Mouse (Mus musculus): ENCODE data around the gene Nrg4. TPM values are rescaled to one million over a fixed set of nuclear protein-coding genes. Genes with fewer than 3 reads are reported as not detected.

Gene Nrg4
- polyA plus RNA-seq, 1 experiment, result 0.19 TPM

DNA sequence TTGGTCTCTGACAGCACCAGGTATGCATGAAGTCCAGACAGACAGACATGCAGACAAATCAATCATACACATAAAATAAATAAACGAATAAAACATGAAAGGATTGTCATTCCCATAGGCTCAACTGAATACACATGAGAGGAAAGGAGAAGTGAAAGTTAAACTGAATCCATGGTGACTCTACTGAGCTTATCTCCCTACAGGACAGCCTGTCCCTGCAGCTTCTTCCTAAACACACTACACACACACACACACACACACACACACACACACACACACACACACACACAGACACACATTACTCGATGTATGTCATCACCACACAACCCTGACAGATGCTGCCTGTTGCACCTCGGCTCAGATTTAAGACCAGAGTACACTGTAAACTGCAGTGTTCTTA, 82.6 kb downstream of the Nrg4 start:
- no peaks in the 10 kb centered on the region for H3K79me2 ChIP-seq (ENCODE audit: control insufficient read depth, insufficient read depth)
- no peak overlapping the region for H3K4me2 ChIP-seq (ENCODE audit: low read depth)
- H3K27me3 ChIP-seq (ENCODE audit: control insufficient read depth, insufficient read depth, insufficient read length), result peaks cover 19% of the 10 kb centered on the region
- no peak overlapping the region for H3ac ChIP-seq (ENCODE audit: control insufficient read depth, insufficient read length)
- H3K4me3 ChIP-seq, result no peak overlapping the region
- no peak for TF ChIP-seq MYOG (IDR thresholded peaks at IDR 0.05; ENCODE audit: control insufficient read depth in 1 of 3, insufficient read depth in 1 of 3, insufficient read length in 2 of 3, low read depth in 2 of 3)
- no peak for TF ChIP-seq TCF12 (IDR thresholded peaks at IDR 0.05; ENCODE audit: insufficient read depth, poor library complexity, severe bottlenecking)
- no peak for TF ChIP-seq SRF (IDR thresholded peaks at IDR 0.05; ENCODE audit: control insufficient read depth, insufficient read length, low read depth)
- TF ChIP-seq E2F4 (IDR thresholded peaks at IDR 0.05; ENCODE audit: insufficient read depth), result no peak
- no peak for TF ChIP-seq USF1 (IDR thresholded peaks at IDR 0.05; ENCODE audit: low read depth)
- TF ChIP-seq TCF3 (IDR thresholded peaks at IDR 0.05; ENCODE audit: insufficient read length, low read depth), result no peak
- no peak for TF ChIP-seq MAX (IDR thresholded peaks at IDR 0.05; ENCODE audit: low read depth)
- no peak for TF ChIP-seq REST (IDR thresholded peaks at IDR 0.05; ENCODE audit: insufficient read depth, insufficient read length)
- H3K36me3 ChIP-seq (ENCODE audit: control insufficient read depth, insufficient read depth), result no peaks in the 10 kb centered on the region

DNA sequence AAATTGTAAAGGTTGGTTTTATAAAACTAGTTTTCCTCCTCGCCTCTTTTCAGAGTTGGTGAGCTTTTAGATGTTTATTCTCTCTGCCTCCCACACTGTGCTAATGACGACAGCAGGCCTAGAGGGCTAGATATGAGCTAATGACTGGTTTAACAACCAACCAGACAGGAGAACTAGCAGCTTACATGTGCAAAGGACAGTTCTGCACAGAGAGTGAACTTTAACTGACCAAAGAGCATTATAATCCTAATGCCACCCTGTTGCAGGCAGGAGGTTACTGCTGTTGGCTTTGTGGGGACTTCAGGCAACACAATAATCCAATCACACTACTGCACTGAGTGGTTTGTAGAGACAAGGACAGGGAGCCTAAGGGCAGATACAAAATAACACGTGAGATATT, 83.4 kb downstream of the Nrg4 start:
- Histone ChIP-seq H3K4me2 (ENCODE audit: low read depth) (no peak overlapping the region), H3K79me2 (ENCODE audit: control insufficient read depth, insufficient read depth) (no peaks in the 10 kb centered on the region), H3K4me3 (no peak overlapping the region), H3K27me3 (ENCODE audit: control insufficient read depth, insufficient read depth, insufficient read length) (peaks cover 24% of the 10 kb centered on the region), H3K36me3 (ENCODE audit: control insufficient read depth, insufficient read depth) (no peaks in the 10 kb centered on the region), H3ac (ENCODE audit: control insufficient read depth, insufficient read length) (no peak overlapping the region)
- no peak for TF ChIP-seq MYOG (IDR thresholded peaks at IDR 0.05; ENCODE audit: control insufficient read depth in 1 of 3, insufficient read depth in 1 of 3, insufficient read length in 2 of 3, low read depth in 2 of 3)
- TF ChIP-seq E2F4 (IDR thresholded peaks at IDR 0.05; ENCODE audit: insufficient read depth), result no peak
- no peak for TF ChIP-seq SRF (IDR thresholded peaks at IDR 0.05; ENCODE audit: control insufficient read depth, insufficient read length, low read depth)
- TF ChIP-seq REST (IDR thresholded peaks at IDR 0.05; ENCODE audit: insufficient read depth, insufficient read length), result no peak
- TF ChIP-seq TCF3 (IDR thresholded peaks at IDR 0.05; ENCODE audit: insufficient read length, low read depth), result no peak
- no peak for TF ChIP-seq MAX (IDR thresholded peaks at IDR 0.05; ENCODE audit: low read depth)
- TF ChIP-seq TCF12 (IDR thresholded peaks at IDR 0.05; ENCODE audit: insufficient read depth, poor library complexity, severe bottlenecking), result no peak
- TF ChIP-seq CEBPB (IDR thresholded peaks at IDR 0.05; ENCODE audit: insufficient read depth, poor library complexity, severe bottlenecking), result no peak
- no peak for TF ChIP-seq POLR2A (IDR thresholded peaks at IDR 0.05; ENCODE audit: insufficient read length, low read depth)
- TF ChIP-seq USF1 (IDR thresholded peaks at IDR 0.05; ENCODE audit: low read depth), result no peak
- no peak for TF ChIP-seq MYOD1 (IDR thresholded peaks at IDR 0.05; ENCODE audit: control insufficient read depth in 1 of 3, insufficient read length in 2 of 3, low read depth in 2 of 3)
- no peak for TF ChIP-seq POLR2AphosphoS2 (IDR thresholded peaks at IDR 0.05; ENCODE audit: insufficient read length, low read depth)

DNA sequence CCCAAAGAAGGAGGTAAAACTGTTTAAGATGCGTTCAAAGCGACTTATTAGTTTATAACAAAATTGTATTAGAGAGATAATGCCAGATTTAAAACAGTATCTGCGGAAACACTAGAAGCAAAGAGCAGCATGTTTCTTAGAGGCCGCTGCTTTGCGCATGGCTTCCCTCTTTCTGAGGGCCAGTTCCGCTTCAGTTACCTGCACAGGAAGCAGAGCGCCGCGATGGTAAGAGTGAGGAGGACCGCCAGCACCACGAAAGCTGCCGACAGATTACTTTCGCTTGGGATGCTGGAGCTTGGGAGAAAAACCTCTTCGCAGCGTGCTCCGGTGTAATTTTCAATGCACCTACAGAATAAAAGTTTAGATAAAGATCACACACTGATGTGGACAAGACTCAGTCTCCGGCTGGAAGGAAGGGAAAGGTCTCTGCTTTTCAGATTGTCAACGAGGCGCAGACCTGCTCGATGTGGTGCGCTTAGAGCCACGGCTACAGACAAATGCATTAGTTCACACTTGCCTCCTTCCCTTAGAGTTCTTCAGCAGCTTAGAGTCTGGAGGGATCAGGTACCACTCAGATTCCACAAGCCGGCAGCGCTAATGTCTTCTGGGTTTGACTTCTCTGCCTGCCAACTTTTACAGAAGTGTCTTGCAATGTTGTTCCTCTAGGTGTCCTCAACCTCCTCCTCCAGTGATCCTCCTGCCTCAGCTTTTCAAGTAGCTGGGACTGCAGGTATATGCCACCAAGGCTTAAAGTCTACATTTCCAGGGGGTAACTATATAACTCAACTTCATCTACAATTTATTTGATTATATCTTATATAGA, 84.6 kb downstream of the Nrg4 start:
- no peak overlapping the region for H3ac ChIP-seq (ENCODE audit: control insufficient read depth, insufficient read length)
- no peak overlapping the region for H3K4me2 ChIP-seq (ENCODE audit: low read depth)
- H3K27me3 ChIP-seq (ENCODE audit: control insufficient read depth, insufficient read depth, insufficient read length), result peaks cover 24% of the 10 kb centered on the region
- no peak overlapping the region for H3K4me3 ChIP-seq
- no peaks in the 10 kb centered on the region for H3K36me3 ChIP-seq (ENCODE audit: control insufficient read depth, insufficient read depth)
- H3K79me2 ChIP-seq (ENCODE audit: control insufficient read depth, insufficient read depth), result no peaks in the 10 kb centered on the region
- TF ChIP-seq REST (IDR thresholded peaks at IDR 0.05; ENCODE audit: insufficient read depth, insufficient read length), result no peak

DNA sequence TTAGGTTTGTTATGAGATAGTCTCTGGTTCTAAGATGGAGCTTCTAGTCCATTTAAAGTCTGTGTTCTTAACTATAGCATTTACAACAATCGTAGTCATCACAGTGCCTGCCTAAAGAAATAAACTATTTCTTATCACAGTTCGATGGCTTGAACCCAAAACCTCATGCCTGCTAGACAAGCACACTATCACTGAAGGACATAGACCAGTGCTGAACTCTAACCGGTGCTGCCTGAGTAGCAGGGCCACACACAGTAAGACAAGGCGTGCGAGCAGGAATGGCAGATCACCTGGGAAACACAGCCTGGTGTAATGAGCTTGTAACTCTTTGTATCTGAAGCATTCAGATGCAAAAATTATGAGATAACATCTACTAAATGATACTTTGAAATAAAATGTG, 85.8 kb downstream of the Nrg4 start:
- H3K36me3 ChIP-seq (ENCODE audit: control insufficient read depth, insufficient read depth), result no peaks in the 10 kb centered on the region
- no peak overlapping the region for H3K4me3 ChIP-seq
- no peak overlapping the region for H3ac ChIP-seq (ENCODE audit: control insufficient read depth, insufficient read length)
- TF ChIP-seq TCF12 (IDR thresholded peaks at IDR 0.05; ENCODE audit: insufficient read depth, poor library complexity, severe bottlenecking) (no peak), REST (IDR thresholded peaks at IDR 0.05; ENCODE audit: insufficient read depth, insufficient read length) (no peak), CEBPB (IDR thresholded peaks at IDR 0.05; ENCODE audit: insufficient read depth, poor library complexity, severe bottlenecking) (no peak), E2F4 (IDR thresholded peaks at IDR 0.05; ENCODE audit: insufficient read depth) (no peak), USF1 (IDR thresholded peaks at IDR 0.05; ENCODE audit: low read depth) (no peak), SRF (IDR thresholded peaks at IDR 0.05; ENCODE audit: control insufficient read depth, insufficient read length, low read depth) (no peak), MYOG (IDR thresholded peaks at IDR 0.05; ENCODE audit: control insufficient read depth in 1 of 3, insufficient read depth in 1 of 3, insufficient read length in 2 of 3, low read depth in 2 of 3) (no peak), MYOD1 (IDR thresholded peaks at IDR 0.05; ENCODE audit: control insufficient read depth in 1 of 3, insufficient read length in 2 of 3, low read depth in 2 of 3) (no peak), POLR2AphosphoS2 (IDR thresholded peaks at IDR 0.05; ENCODE audit: insufficient read length, low read depth) (no peak), TCF3 (IDR thresholded peaks at IDR 0.05; ENCODE audit: insufficient read length, low read depth) (no peak), MAX (IDR thresholded peaks at IDR 0.05; ENCODE audit: low read depth) (no peak), POLR2A (IDR thresholded peaks at IDR 0.05; ENCODE audit: insufficient read length, low read depth) (no peak)
- H3K4me2 ChIP-seq (ENCODE audit: low read depth), result no peak overlapping the region
- peaks cover 24% of the 10 kb centered on the region for H3K27me3 ChIP-seq (ENCODE audit: control insufficient read depth, insufficient read depth, insufficient read length)
- H3K79me2 ChIP-seq (ENCODE audit: control insufficient read depth, insufficient read depth), result no peaks in the 10 kb centered on the region
